Mouse (Mus musculus) kidney, embryonic 15.5 days (tissue): ENCODE measurements at regions not wholly inside any gene's neighbourhood (a gene's known extent, or its start where the extent isn't known, plus 50 kb on each side); places are given as distances from the start of the nearest gene placed in this dataset.
A peak's percentile ranks its signal among the peaks of the same experiment; 100 is the strongest.

ENCODE experiments used
- ATAC-seq: fragments of 200-750 bp; cut with Nextera tagmentation; replicated peaks from 2 replicates; pipeline ENCODE4 v1.8.0; 2017; ENCODE audit warnings: moderate TSS enrichment; ENCODE audit not compliant: low FRiP score
- H3K27ac ChIP-seq: fragments of 300-500 bp; sonication (generic); 2 replicates; pipeline ENCODE4 v1.5.1; 2015; ENCODE audit warnings: mild to moderate bottlenecking, inconsistent platforms
- H3K27me3 ChIP-seq: fragments of 300-500 bp; sonication (generic); 2 replicates; pipeline ENCODE4 v1.6.1; 2015; ENCODE audit warnings: inconsistent platforms
- H3K36me3 ChIP-seq: fragments of 300-500 bp; sonication (generic); 2 replicates; pipeline ENCODE4 v1.6.1; 2015; ENCODE audit warnings: inconsistent platforms
- H3K4me1 ChIP-seq: fragments of 300-500 bp; sonication (generic); 2 replicates; pipeline ENCODE4 v1.6.1; 2015; ENCODE audit warnings: inconsistent platforms
- H3K4me2 ChIP-seq: fragments of 300-500 bp; sonication (generic); 2 replicates; pipeline ENCODE4 v1.6.1; 2015; ENCODE audit warnings: moderate library complexity, mild to moderate bottlenecking, inconsistent platforms
- H3K4me3 ChIP-seq: fragments of 300-500 bp; sonication (generic); replicated peaks from 2 replicates; pipeline ENCODE4 v1.5.1; 2015; ENCODE audit warnings: mild to moderate bottlenecking, inconsistent platforms
- H3K9ac ChIP-seq: fragments of 300-500 bp; sonication (generic); 2 replicates; pipeline ENCODE4 v1.6.1; 2015; ENCODE audit warnings: mild to moderate bottlenecking, inconsistent platforms
- H3K9me3 ChIP-seq: fragments of 300-500 bp; sonication (generic); replicated peaks from 2 replicates; pipeline ENCODE4 v1.6.1; 2016; ENCODE audit warnings: inconsistent platforms
- WGBS: fragments of 180-500 bp; shearing (Covaris S2); methylation state at CpG from one replicate; pipeline ENCODE4 v1.1.7; 2015; ENCODE audit warnings: mixed read lengths; 5-methylcytosine and 5-hydroxymethylcytosine counted together

DNA sequence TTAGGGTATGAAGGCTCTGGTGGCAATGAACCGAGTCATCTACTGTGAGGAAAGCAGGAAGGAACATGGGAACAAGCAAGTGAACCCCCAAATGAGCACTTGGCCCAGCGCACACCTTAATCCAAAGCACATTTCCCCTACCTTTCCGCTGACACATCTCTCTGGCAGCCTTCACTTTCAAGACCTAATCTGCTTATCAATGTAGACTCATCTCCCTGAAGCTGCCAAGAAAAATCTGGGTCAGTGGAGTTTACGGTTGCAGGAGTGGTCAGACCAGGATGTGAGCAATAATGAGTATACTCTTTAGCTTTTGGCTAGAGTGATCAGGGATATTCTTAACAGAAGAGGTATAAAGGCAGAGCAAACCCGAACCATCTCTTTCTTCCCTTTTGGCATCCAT, 242.4 kb upstream of the Tsc22d2 start:
- no peak overlapping the region for H3K4me2 ChIP-seq
- H3K4me3 ChIP-seq, result no peak overlapping the region
- H3K36me3 ChIP-seq, result no peaks in the 10 kb centered on the region
- H3K9me3 ChIP-seq, result no peaks in the 10 kb centered on the region
- no peak for ATAC-seq
- 86% methylated on average over 5 of the region's 5 CpGs for WGBS
- H3K9ac ChIP-seq, result no peak overlapping the region
- H3K4me1 ChIP-seq, result no peaks in the 10 kb centered on the region
- no peak overlapping the region for H3K27ac ChIP-seq
- H3K27me3 ChIP-seq, result no peaks in the 10 kb centered on the region

DNA sequence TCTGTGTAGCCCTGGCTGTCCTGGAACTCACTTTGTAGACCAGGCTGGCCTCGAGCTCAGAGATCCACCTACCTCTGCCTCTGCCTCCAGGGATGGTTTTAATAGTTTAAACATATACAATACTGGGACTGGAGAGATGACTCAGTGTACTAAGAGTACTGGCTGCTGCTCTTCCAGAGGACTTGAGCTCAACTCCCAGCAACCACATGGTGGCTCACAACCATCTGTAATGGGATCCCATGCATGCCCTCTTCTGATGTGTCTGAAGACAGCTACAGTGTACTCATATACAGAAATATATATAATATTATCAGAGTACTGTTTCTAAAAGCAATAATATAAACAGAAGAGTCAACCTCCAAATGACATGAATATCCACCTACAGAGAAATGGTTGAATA, 240.7 kb upstream of the Tsc22d2 start:
- no peaks in the 10 kb centered on the region for H3K36me3 ChIP-seq
- H3K9ac ChIP-seq, result no peak overlapping the region
- no peak overlapping the region for H3K4me3 ChIP-seq
- no peak overlapping the region for H3K27ac ChIP-seq
- ATAC-seq, result no peak
- H3K4me1 ChIP-seq, result no peaks in the 10 kb centered on the region
- WGBS, result 69% methylated on average over 1 of the region's 1 CpGs
- no peaks in the 10 kb centered on the region for H3K9me3 ChIP-seq
- H3K27me3 ChIP-seq, result no peaks in the 10 kb centered on the region
- no peak overlapping the region for H3K4me2 ChIP-seq

- H3K27ac ChIP-seq, result no peak overlapping the region
- H3K27me3 ChIP-seq, result no peaks in the 10 kb centered on the region
- no peaks in the 10 kb centered on the region for H3K36me3 ChIP-seq
- no peak overlapping the region for H3K4me2 ChIP-seq
- WGBS, result 55% methylated on average over 3 of the region's 3 CpGs
- no peak overlapping the region for H3K4me3 ChIP-seq
- no peaks in the 10 kb centered on the region for H3K9me3 ChIP-seq
- H3K9ac ChIP-seq, result no peak overlapping the region
- ATAC-seq, result 0 out of 2 replicates have a peak, but pooled peaks have one; percentile 12
- H3K4me1 ChIP-seq, result no peaks in the 10 kb centered on the region
Observed at GRCm38 (mm10) chr3:58181715-58182114, 232.8 kb upstream of the Tsc22d2 start.

DNA sequence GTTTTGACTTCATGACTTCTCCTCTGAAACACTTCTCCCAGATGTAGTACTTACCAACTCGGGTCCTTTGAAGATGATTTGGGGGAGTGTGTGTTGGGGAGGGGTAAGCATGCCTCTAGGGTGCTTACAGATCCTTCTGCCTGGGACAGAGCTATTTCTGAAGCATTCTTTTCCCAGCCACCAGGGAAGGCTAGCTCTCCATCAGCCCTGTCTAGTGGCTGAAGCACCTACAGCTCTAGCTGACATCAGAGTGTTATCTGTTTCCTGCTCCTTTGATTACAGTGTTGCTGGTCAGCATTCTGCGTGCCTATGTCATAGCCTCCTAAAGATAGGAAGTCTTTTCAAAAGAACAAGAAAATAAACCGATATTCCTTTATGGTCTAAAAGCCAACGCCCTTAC, 232.2 kb upstream of the Tsc22d2 start:
- WGBS, result 71% methylated on average over 4 of the region's 4 CpGs
- no peak overlapping the region for H3K4me3 ChIP-seq
- H3K9me3 ChIP-seq, result no peaks in the 10 kb centered on the region
- H3K4me1 ChIP-seq, result no peaks in the 10 kb centered on the region
- H3K9ac ChIP-seq, result no peak overlapping the region
- H3K27me3 ChIP-seq, result no peaks in the 10 kb centered on the region
- H3K36me3 ChIP-seq, result no peaks in the 10 kb centered on the region
- no peak for ATAC-seq
- no peak overlapping the region for H3K4me2 ChIP-seq
- no peak overlapping the region for H3K27ac ChIP-seq

GRCm38 (mm10) chr3:58183279-58183678, 231.2 kb upstream of the Tsc22d2 start:
- Histone ChIP-seq H3K27me3 (no peaks in the 10 kb centered on the region), H3K9me3 (no peaks in the 10 kb centered on the region), H3K9ac (no peak overlapping the region), H3K36me3 (no peaks in the 10 kb centered on the region), H3K4me1 (no peaks in the 10 kb centered on the region), H3K4me2 (no peak overlapping the region), H3K4me3 (no peak overlapping the region), H3K27ac (no peak overlapping the region)
- 36% methylated on average over 3 of the region's 3 CpGs for WGBS
- no peak for ATAC-seq

DNA sequence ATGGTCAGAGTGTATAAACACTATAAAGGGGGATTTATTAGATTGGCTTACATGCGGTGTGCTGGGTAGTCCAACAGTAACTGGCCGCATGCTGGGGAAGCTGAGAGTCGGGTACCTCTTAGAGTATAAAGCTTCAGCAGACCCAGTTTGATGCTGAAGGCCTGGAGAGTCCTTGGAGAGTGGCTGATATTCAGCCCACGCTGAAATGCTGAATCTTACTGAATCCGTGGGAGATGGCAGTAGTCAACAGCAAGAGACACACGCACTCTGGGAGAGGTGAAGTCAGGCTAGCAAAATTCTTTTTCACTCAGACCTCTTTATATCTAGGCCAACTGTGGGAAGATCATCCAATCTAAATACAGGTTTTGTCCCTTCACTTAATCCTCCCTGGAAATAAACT, 214.1 kb upstream of the Tsc22d2 start:
- Histone ChIP-seq H3K27ac (no peak overlapping the region), H3K27me3 (no peaks in the 10 kb centered on the region), H3K9ac (no peak overlapping the region), H3K4me1 (peaks cover 6% of the 10 kb centered on the region; the same call in 1 of the 2 replicates), H3K4me2 (no peak overlapping the region), H3K9me3 (no peaks in the 10 kb centered on the region), H3K4me3 (no peak overlapping the region), H3K36me3 (no peaks in the 10 kb centered on the region)
- no peak for ATAC-seq
- 86% methylated on average over 6 of the region's 6 CpGs for WGBS

DNA sequence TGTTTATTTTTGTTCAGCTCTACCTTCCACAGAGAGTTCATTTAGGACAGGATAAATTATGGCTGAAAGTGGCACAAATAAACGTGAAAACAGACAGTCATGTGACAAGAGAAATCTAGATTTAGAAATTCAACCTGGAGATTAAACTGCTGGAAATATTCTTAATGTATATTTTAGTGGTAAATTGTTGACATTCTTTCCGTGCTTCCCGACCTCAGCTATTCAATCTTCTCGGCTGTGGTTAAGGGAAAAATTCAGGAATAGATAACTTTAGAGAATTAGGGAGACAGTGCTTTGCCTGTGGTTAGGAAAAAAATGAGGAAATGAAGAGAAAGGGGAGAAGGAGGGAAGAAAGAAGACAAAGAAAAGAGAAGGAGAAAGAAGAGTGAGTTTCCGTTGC, 211.7 kb upstream of the Tsc22d2 start:
- peaks cover 6% of the 10 kb centered on the region; the same call in 1 of the 2 replicates for H3K4me1 ChIP-seq
- WGBS, result 49% methylated on average over 5 of the region's 5 CpGs
- no peaks in the 10 kb centered on the region for H3K9me3 ChIP-seq
- H3K36me3 ChIP-seq, result no peaks in the 10 kb centered on the region
- no peak overlapping the region for H3K4me3 ChIP-seq
- peak overlapping the region; percentile 69 for H3K27ac ChIP-seq
- no peak overlapping the region for H3K9ac ChIP-seq
- no peak overlapping the region for H3K4me2 ChIP-seq
- ATAC-seq, result no peak
- H3K27me3 ChIP-seq, result no peaks in the 10 kb centered on the region

- ATAC-seq, result no peak
- 71% methylated on average over 2 of the region's 2 CpGs for WGBS
- peak overlapping the region; percentile 79 for H3K27ac ChIP-seq
Observed at GRCm38 (mm10) chr3:58203806-58204205, 210.7 kb upstream of the Tsc22d2 start.

GRCm38 (mm10) chr3:58205526-58205925, 209.0 kb upstream of the Tsc22d2 start:
- H3K4me2 ChIP-seq, result no peak overlapping the region
- H3K9me3 ChIP-seq, result no peaks in the 10 kb centered on the region
- no peak overlapping the region for H3K4me3 ChIP-seq
- WGBS, result 91% methylated on average over 2 of the region's 2 CpGs
- peaks cover 6% of the 10 kb centered on the region; the same call in 1 of the 2 replicates for H3K4me1 ChIP-seq
- no peak overlapping the region for H3K9ac ChIP-seq
- ATAC-seq, result no peak
- no peak overlapping the region for H3K27ac ChIP-seq
- no peaks in the 10 kb centered on the region for H3K36me3 ChIP-seq
- H3K27me3 ChIP-seq, result no peaks in the 10 kb centered on the region

More at GRCm38 (mm10) chr3:58203806-58204205, 210.7 kb upstream of the Tsc22d2 start:
- Histone ChIP-seq H3K9me3 (no peaks in the 10 kb centered on the region), H3K4me2 (no peak overlapping the region), H3K9ac (no peak overlapping the region), H3K4me3 (no peak overlapping the region), H3K36me3 (no peaks in the 10 kb centered on the region), H3K27me3 (no peaks in the 10 kb centered on the region), H3K4me1 (peaks cover 6% of the 10 kb centered on the region; the same call in 1 of the 2 replicates)

- WGBS, result 70% methylated on average over 5 of the region's 5 CpGs
Observed at GRCm38 (mm10) chr3:58206776-58207398, 207.6 kb upstream of the Tsc22d2 start.

GRCm38 (mm10) chr3:58211016-58211415, 203.5 kb upstream of the Tsc22d2 start:
- H3K4me3 ChIP-seq, result no peak overlapping the region
- no peaks in the 10 kb centered on the region for H3K9me3 ChIP-seq
- H3K9ac ChIP-seq, result no peak overlapping the region
- H3K27ac ChIP-seq, result no peak overlapping the region
- no peaks in the 10 kb centered on the region for H3K4me1 ChIP-seq
- H3K4me2 ChIP-seq, result no peak overlapping the region
- ATAC-seq, result no peak
- no peaks in the 10 kb centered on the region for H3K36me3 ChIP-seq
- WGBS, result 30% methylated on average over 3 of the region's 3 CpGs
- no peaks in the 10 kb centered on the region for H3K27me3 ChIP-seq

More at GRCm38 (mm10) chr3:58206776-58207398, 207.6 kb upstream of the Tsc22d2 start:
- Histone ChIP-seq H3K4me2 (no peak overlapping the region), H3K4me1 (peaks cover 6% of the 10 kb centered on the region; the same call in 1 of the 2 replicates), H3K4me3 (no peak overlapping the region), H3K9ac (no peak overlapping the region), H3K36me3 (no peaks in the 10 kb centered on the region), H3K27ac (no peak overlapping the region), H3K9me3 (no peaks in the 10 kb centered on the region), H3K27me3 (no peaks in the 10 kb centered on the region)
- no peak for ATAC-seq

GRCm38 (mm10) chr3:58224696-58225095, 189.8 kb upstream of the Tsc22d2 start:
- Histone ChIP-seq H3K4me3 (no peak overlapping the region), H3K9ac (no peak overlapping the region), H3K27ac (0 out of 2 replicates have a peak overlapping the region, but pooled peaks have one; percentile 28), H3K27me3 (no peaks in the 10 kb centered on the region), H3K36me3 (no peaks in the 10 kb centered on the region), H3K4me2 (no peak overlapping the region), H3K9me3 (no peaks in the 10 kb centered on the region), H3K4me1 (0 out of 2 replicates have a peak, but pooled peaks cover 4% of the 10 kb centered on the region)
- WGBS, result 69% methylated on average over 2 of the region's 2 CpGs
- ATAC-seq, result no peak
